Mouse (Mus musculus): ENCODE measurements around the gene Srebf2. TPM values are rescaled to one million over a fixed set of nuclear protein-coding genes. Genes with fewer than 3 reads are reported as not detected.

Srebf2 gene
- total and polyA plus RNA-seq, 2 experiments from 2014 or later: 150 to 245 TPM

DNA sequence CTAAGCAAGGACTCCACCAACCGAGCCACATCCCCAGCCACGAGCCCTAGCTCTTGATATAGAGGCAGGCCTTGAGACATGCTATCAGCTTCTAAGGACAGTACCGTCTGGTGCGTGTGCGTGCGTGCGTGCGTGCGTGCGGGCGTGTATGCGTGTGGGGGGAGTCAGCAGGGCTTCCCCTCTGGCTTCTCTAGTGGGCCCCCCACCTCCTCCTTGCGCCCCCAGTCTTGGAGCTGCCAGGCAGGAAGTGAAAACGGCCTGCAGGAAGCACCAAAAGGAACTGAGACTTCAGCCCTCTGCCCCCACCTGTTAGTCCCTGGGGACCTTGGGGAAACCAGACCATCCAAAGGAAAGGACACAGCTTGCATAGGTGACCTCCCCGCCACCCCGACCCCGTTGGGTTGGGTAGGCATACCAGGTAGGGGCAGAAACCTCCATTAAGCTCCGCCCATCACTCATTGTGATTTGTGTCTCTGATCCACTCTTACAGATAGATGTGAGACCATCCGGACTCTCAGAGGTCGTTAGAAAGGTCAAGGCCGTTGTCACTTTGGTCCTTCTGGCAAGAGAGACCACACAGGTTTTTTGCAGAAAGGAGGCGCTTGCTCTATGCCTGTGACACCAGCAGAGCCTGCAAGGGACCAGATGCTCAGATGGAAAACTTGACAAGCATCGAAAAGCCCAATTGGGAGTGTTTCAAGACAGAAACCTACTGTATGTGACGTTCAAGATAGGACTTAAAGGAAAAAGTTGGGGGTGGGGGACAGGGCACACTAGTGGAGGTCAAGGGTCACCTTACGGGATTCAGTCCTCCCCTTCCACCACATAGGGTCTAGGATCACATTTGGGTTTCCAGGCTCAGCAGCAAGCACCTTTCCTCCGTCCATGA lies 72.0 kb downstream of the Srebf2 start:
- TF ChIP-seq CTCF (IDR thresholded peaks at IDR 0.05): no peak
- no peak overlapping the region for H3K4me3 ChIP-seq (ENCODE audit: low read depth, low read length)
- no peak overlapping the region for H3K9ac ChIP-seq (replicated peaks; ENCODE audit: low read length, poor library complexity, severe bottlenecking)
- H3K4me1 ChIP-seq (ENCODE audit: insufficient read depth, low read length): peaks cover 3% of the 10 kb centered on the region; the same call in 1 of the 2 replicates
- no peak overlapping the region for H3K4me2 ChIP-seq (ENCODE audit: low read depth, low read length, poor library complexity, severe bottlenecking)
- no peak for DNase-seq (ENCODE audit: low spot score)
- no peak for ATAC-seq (ENCODE audit: low FRiP score)
- 82% methylated on average over 26 of the region's 26 CpGs for WGBS
- no peaks in the 10 kb centered on the region for H3K9me3 ChIP-seq (ENCODE audit: low read length)
- no peak overlapping the region for H3K27ac ChIP-seq (ENCODE audit: low read depth, low read length)
- H3K36me3 ChIP-seq (ENCODE audit: insufficient read depth, low read length): no peaks in the 10 kb centered on the region
- H3K27me3 ChIP-seq (ENCODE audit: insufficient read depth, low read length): peaks cover 22% of the 10 kb centered on the region

DNA sequence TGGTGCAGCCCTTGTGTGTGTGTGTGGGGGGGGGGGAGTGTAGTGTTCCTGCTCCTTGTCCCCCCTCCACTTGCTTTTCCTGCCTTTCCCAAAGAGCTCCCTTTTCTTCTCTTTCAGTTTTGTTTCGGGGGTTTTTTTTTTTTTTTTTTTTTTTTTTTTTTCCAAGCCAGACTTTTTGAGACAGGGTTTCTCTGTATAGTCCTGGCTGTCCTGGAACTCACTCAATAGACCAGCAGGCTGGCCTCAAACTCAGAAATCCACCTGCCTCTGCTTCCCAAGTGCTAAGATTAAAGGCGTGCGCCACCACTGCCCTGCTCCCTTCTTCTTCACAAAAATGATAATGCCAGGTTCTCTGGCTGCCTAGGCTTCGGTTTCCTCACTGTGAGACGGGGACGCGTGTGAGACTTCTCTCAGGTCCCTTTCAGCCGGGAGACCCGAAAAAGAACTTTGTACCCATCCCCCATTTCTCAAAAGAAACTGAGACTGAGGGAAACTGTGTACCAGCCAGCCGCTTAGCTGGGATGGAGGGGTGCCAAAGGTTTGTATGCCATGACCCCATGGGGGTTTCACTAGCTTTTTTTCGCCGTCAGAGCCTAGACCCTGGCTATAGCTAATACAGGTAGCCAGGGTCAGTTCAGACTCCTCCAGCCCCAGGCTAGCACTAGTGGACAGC lies 73.2 kb downstream of the Srebf2 start:
- 59% methylated on average over 11 of the region's 12 CpGs for WGBS

DNA sequence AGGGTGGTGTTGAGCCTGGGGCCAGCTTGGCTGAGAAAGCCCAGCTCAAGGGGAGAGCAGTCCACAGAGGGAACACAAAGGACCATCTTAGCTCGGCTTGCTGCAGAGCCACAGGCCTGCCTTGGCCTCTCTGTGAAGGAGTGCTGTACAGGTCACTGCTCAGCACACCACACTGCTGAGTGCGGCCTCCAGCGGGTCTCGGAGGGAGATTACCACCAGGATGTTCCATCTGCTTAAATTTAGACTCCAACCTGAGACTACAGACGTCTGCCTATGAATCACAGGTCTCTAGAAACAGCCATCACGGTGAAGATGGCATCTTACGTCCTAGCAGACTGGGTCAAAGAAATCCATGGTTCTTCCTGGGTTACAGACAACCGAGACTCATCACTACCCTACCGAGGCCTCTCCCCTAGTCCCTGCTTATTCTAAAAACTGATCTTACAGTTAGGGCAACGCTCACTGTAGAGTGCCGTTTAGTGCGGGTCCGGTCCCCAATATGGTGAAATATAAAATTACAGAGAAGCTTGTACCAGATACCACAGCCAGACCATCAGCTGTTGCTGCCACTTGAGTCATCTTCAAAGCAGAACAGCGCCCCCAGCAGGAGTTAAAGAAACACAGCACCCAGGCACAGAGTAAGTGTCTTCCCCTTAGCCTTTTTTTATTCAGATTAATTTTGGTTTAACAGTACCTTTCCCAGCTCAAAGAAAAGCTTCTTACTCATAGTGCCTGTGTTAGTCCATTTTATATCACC lies 74.3 kb downstream of the Srebf2 start:
- DNase-seq (ENCODE audit: low spot score) (no peak), ATAC-seq (ENCODE audit: low FRiP score) (no peak)
- Histone ChIP-seq H3K4me3 (ENCODE audit: low read depth, low read length) (no peak overlapping the region), H3K4me2 (ENCODE audit: low read depth, low read length, poor library complexity, severe bottlenecking) (no peak overlapping the region), H3K36me3 (ENCODE audit: insufficient read depth, low read length) (no peaks in the 10 kb centered on the region), H3K27me3 (ENCODE audit: insufficient read depth, low read length) (peaks cover 8% of the 10 kb centered on the region), H3K4me1 (ENCODE audit: insufficient read depth, low read length) (0 out of 2 replicates have a peak, but pooled peaks cover 2% of the 10 kb centered on the region), H3K27ac (ENCODE audit: low read depth, low read length) (no peak overlapping the region), H3K9me3 (ENCODE audit: low read length) (no peaks in the 10 kb centered on the region), H3K9ac (replicated peaks; ENCODE audit: low read length, poor library complexity, severe bottlenecking) (no peak overlapping the region)
- WGBS: 63% methylated on average over 14 of the region's 14 CpGs
- TF ChIP-seq CTCF (IDR thresholded peaks at IDR 0.05): 0 out of 2 replicates have a peak, but pooled peaks have one; percentile 21

More for the DNA sequence above, 73.2 kb downstream of the Srebf2 start:
- no peak overlapping the region for H3K27ac ChIP-seq (ENCODE audit: low read depth, low read length)
- H3K27me3 ChIP-seq (ENCODE audit: insufficient read depth, low read length): peaks cover 15% of the 10 kb centered on the region
- H3K4me2 ChIP-seq (ENCODE audit: low read depth, low read length, poor library complexity, severe bottlenecking): no peak overlapping the region
- peaks cover 5% of the 10 kb centered on the region; the same call in 1 of the 2 replicates for H3K4me1 ChIP-seq (ENCODE audit: insufficient read depth, low read length)
- no peak overlapping the region for H3K9ac ChIP-seq (replicated peaks; ENCODE audit: low read length, poor library complexity, severe bottlenecking)
- no peak for TF ChIP-seq CTCF (IDR thresholded peaks at IDR 0.05)
- H3K9me3 ChIP-seq (ENCODE audit: low read length): no peaks in the 10 kb centered on the region
- DNase-seq (ENCODE audit: low spot score) (no peak), ATAC-seq (ENCODE audit: low FRiP score) (no peak)
- no peak overlapping the region for H3K4me3 ChIP-seq (ENCODE audit: low read depth, low read length)
- no peaks in the 10 kb centered on the region for H3K36me3 ChIP-seq (ENCODE audit: insufficient read depth, low read length)

DNA sequence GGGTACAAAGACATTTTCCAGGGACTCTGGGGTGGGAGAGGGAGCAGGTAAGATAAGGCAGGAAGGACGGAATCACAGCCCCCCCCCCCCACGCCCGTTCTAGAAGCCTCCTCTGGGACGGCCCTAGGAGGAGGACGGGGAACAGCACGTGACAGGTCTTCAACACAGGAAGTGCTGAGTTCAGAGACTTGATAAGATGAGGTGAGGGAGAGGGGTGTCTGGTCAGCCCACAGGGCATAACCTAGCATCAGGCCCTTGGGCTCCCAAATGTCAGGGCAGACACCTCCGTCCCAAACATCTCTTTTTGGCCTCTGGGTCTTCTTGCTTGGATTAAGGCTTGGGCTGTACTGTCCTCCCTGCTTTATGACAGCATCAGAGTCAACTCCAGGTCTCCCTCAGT lies 76.3 kb downstream of the Srebf2 start:
- DNase-seq (ENCODE audit: low spot score) (no peak), ATAC-seq (ENCODE audit: low FRiP score) (no peak)
- Histone ChIP-seq H3K27me3 (ENCODE audit: insufficient read depth, low read length) (peaks cover 8% of the 10 kb centered on the region; the same call in 1 of the 2 replicates), H3K4me2 (ENCODE audit: low read depth, low read length, poor library complexity, severe bottlenecking) (no peak overlapping the region), H3K9ac (replicated peaks; ENCODE audit: low read length, poor library complexity, severe bottlenecking) (no peak overlapping the region), H3K4me1 (ENCODE audit: insufficient read depth, low read length) (0 out of 2 replicates have a peak, but pooled peaks cover 2% of the 10 kb centered on the region), H3K9me3 (ENCODE audit: low read length) (no peaks in the 10 kb centered on the region), H3K27ac (ENCODE audit: low read depth, low read length) (no peak overlapping the region), H3K36me3 (ENCODE audit: insufficient read depth, low read length) (no peaks in the 10 kb centered on the region), H3K4me3 (ENCODE audit: low read depth, low read length) (no peak overlapping the region)
- WGBS: 61% methylated on average over 7 of the region's 7 CpGs
- no peak for TF ChIP-seq CTCF (IDR thresholded peaks at IDR 0.05)

DNA sequence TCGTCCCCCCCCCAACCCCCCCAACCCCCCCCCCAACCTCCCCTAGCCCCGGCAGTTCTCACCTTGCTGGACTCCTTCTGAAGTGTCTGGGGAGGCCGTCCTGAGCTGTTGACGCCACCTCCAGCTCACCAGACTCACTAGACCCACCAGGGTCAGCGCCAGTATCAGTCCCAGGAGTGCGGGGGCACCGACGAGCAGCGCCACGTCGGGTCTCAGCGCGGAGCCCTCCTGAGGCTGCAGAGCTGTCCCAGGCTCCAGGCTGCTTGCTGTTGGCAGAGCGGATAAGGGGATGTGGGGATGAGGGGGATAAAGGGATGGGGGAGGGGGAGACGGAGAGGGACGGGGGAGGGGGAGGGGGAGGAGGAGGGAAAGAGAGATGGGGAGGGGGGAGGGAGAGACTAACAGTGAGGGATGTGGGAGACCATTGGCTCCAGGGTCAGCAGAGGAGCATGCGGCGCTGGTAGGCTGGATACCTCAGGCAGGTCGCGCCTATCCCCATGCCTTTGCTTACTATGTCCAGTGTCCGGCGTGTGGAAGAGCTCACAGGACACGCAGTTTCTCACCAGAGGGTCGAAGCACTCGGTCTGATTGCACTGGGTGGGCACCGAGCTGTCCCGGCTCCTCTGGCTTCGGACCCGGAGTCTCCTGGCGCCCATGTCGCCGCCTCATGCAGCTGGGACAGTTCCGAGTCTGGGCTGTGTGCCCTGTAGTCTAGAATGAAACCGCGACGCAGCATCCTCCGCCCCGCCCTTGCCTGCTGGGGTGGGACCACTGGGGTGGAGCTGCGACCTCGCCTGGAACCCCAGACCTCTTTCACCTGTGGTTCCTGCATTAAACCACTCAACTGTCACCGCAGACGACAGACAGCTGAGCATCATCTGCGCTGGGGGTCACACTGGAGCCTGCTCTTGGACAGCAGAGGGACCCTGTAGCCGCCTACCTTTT lies 76.9 kb downstream of the Srebf2 start, which contains the start of gene Tnfrsf13c:
Gene Tnfrsf13c (minus strand): TSS at position 713 of the 945 bp plus-strand sequence.
- peak within 1 kb of the TSS; percentile 22 for H3K4me3 ChIP-seq (ENCODE audit: low read depth, low read length)
- H3K27me3 ChIP-seq (ENCODE audit: insufficient read depth, low read length): peaks cover 8% of the 10 kb centered on the region; the same call in 1 of the 2 replicates
- peak within 1 kb of the TSS; percentile 49 for H3K4me2 ChIP-seq (ENCODE audit: low read depth, low read length, poor library complexity, severe bottlenecking)
- DNase-seq (ENCODE audit: low spot score) (peak; percentile 38), ATAC-seq (ENCODE audit: low FRiP score) (peak; percentile 53)
- TF ChIP-seq CTCF (IDR thresholded peaks at IDR 0.05): no peak
- H3K27ac ChIP-seq (ENCODE audit: low read depth, low read length): no peak within 1 kb of the TSS
- no peaks in the 10 kb centered on the region for H3K36me3 ChIP-seq (ENCODE audit: insufficient read depth, low read length)
- WGBS: 2% methylated on average over 39 of the region's 44 CpGs
- H3K9ac ChIP-seq (replicated peaks; ENCODE audit: low read length, poor library complexity, severe bottlenecking): 0 out of 2 replicates have a peak within 1 kb of the TSS, but pooled peaks have one; percentile 4
- H3K4me1 ChIP-seq (ENCODE audit: insufficient read depth, low read length): 0 out of 2 replicates have a peak, but pooled peaks cover 2% of the 10 kb centered on the region
- H3K9me3 ChIP-seq (ENCODE audit: low read length): no peaks in the 10 kb centered on the region

All from midbrain, postnatal 0 days (tissue).